Mouse (Mus musculus) cortical plate, adult 2 months (tissue): ENCODE data around the gene Celf2.

Experiments
- CTCF ChIP-seq: fragments of 200-500 bp; IDR thresholded peaks from 2 replicates; pipeline ENCODE4 v1.5.1; 2011; ENCODE audit warnings: mild to moderate bottlenecking, control low read depth, low read length; ENCODE audit not compliant: insufficient read depth; ENCODE audit errors: extremely low read depth
- POLR2A ChIP-seq: fragments of 200-500 bp; IDR thresholded peaks from 2 replicates; pipeline ENCODE4 v1.6.1; 2011; ENCODE audit warnings: mild to moderate bottlenecking, low read length, control low read depth; ENCODE audit not compliant: insufficient read depth; ENCODE audit errors: extremely low read depth

GRCm38 (mm10) chr2:6976300-6976699, 533.1 kb downstream of the Celf2 start:
- TF ChIP-seq POLR2A = no peak
- no peak for TF ChIP-seq CTCF
